Mouse (Mus musculus) liver, adult (tissue): ENCODE measurements at regions not wholly inside any gene's neighbourhood (a gene's known extent, or its start where the extent isn't known, plus 50 kb on each side); places are given as distances from the start of the nearest gene placed in this dataset.

Source experiments
- GATA4 ChIP-seq: IDR thresholded peaks from 2 replicates; pipeline ENCODE4 v1.6.1; 2014; ENCODE audit warnings: mild to moderate bottlenecking, low read length; ENCODE audit not compliant: insufficient replicate concordance

GRCm38 (mm10) chr9:86166362-86167067, 298.2 kb downstream of the Ube2cbp start:
- TF ChIP-seq GATA4 = no peak

GRCm38 (mm10) chr9:86170756-86171155, 294.0 kb downstream of the Ube2cbp start:
- TF ChIP-seq GATA4 = no peak

DNA sequence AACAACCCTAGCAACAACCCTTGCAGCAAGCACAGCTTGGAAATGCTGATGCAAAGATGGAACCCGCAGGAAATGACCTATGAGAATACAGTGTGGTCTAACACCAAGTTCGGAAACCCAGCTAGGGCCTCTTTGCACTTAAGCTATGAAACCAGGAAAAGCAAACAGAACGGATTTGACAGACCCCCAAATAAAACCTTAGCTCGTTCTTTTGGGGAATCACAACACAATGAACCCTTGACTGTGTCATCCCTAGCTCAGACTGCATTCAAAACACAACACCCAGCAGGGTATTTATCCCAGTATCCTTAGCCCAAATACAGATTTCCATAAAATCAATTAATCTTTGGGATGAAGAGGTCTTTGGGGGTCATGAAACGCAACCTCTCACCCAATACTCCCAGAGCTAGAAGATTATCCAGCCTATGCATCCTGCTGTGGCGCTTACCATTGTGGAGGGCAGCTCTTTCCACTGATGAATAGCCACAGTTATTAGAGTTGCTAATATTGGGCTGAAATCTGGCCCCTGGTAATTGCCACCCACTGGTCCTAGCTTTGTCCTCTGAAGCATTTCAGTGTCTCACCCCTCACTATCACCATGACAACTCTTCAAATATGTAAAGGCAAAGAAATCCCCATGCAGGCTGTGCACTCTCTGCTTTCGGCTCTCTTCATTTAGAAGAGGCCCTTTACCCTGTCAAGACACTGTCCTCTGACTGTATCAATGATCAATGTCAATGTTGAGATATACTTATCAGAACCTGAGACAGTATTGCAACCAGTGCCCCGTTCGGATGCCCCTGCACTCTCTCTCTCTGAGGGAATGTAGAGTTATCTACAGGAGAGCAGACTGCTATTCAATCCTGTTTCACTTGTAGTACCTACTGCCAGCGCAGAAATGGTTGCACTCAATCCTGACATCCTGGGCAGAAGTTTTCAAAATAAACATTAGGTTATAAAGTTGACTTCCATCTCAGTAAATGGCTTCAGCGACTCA, 277.7 kb downstream of the Ube2cbp start:
- TF ChIP-seq GATA4 = no peak

DNA sequence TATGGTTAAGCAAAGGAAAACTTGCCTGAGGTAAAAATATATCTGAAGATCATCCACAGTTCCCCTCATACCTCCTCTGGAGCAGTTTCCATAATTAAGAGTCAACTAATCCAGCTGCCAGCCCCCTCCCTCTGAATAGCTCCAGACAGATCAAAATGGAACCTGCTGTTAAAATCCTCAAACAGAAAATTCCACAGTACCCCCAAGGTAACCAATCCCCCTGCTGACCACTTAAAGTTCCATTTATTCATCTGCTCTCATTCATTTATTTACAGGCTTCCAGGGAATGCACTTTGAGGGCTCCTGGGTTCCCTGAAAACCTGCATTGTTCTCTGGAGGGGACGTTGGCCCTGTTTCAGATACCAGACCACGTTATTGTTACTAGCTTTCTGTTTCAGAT, 275.9 kb downstream of the Ube2cbp start:
- TF ChIP-seq GATA4 = no peak

DNA sequence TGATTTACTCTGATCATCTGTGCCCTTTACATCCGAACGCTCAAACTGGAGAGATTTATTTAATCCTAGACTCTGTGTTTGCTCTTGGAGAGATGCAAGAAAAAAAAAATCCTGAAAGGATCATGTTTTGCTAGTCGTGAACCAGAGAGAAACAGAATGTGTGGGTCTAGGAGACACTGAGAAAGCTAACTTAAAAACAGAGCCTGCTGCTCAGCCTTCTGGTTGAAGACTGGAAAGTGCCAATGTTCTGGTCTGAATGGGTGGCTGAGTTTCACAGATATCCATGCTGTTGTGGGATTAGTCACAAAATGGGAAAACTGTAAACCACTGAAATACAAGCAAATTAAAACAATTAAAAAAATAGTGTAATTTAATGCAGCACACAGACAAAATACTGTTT, 259.7 kb downstream of the Ube2cbp start:
- TF ChIP-seq GATA4 = no peak

GRCm38 (mm10) chr9:86208334-86208925, 256.3 kb downstream of the Ube2cbp start:
- TF ChIP-seq GATA4 = no peak

- no peak for TF ChIP-seq GATA4
Observed at GRCm38 (mm10) chr9:86211267-86211666, 253.5 kb downstream of the Ube2cbp start.

GRCm38 (mm10) chr9:86219669-86220068, 245.1 kb downstream of the Ube2cbp start:
- TF ChIP-seq GATA4 = no peak

DNA sequence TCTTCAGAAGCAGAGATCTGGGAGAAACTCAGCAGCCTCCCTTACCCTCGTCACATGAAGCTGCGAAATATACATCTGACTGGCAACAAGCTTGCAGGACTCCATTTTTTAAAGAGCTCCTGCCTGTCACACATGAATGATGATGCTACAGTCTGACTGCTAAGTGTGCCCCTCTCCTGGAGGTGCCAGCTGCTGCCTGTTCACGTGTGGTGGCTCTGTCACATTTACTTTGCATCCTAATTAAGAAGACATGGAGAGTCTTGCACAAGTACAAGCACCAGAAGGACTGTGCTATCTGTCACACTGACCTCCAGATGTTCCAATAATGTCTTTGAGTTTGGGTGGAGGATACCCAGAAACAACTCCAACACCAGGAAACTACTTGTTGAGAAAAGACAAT, 240.2 kb downstream of the Ube2cbp start:
- no peak for TF ChIP-seq GATA4

DNA sequence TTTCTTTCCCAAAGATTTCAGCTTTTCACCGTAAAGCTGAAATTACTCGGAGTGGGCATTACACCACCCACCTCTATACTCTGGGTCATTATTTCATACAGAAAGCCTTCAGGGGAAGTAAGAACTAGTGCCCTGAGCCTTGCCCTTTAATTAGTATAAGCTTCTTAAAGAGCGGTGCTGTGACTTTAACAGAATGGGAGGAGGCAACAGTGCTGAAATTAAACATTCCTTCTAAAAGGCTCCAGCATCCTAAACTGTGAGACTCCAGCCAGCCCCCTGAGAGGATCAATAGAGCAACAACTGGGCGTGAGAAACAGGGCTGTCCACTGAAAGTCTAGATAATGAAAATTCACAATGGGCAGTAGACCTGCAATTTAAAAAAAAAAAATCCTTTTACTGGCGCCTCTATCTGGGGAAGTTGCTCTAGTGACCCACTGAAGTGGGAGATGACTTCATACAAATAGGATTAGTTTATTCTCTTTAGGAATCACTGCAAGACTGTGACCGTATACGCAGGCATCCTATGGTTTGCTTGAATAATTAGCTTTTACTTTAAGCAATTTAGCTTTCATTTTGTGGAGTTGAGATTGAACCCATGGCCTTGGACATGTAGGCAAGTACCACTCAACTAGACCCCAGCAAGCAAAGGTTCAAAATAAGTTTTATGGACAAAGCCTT, 233.9 kb downstream of the Ube2cbp start:
- TF ChIP-seq GATA4 = no peak

- TF ChIP-seq GATA4 = no peak
Observed at GRCm38 (mm10) chr9:86231692-86232091, 233.1 kb downstream of the Ube2cbp start.

- TF ChIP-seq GATA4 = no peak
Observed at GRCm38 (mm10) chr9:86232174-86232573, 232.6 kb downstream of the Ube2cbp start.

DNA sequence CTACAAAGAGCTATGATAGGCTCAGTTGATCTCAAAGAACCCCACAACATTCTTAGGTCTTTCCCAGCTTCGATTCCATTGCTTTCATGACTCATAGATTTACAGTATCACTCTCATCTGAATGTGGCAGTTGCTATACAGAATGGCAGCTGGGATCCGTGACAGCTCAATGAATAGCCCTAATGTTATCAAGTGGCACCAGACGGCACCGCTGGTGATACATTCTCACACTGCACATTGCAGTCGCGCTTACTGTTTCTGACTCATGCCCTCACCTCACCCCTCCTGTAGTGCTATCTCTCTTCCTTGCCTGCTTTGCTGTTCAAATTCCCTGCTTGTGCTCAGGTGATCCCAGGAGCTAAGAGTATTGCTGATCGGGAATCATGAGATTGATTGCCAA, 231.0 kb downstream of the Ube2cbp start:
- no peak for TF ChIP-seq GATA4

DNA sequence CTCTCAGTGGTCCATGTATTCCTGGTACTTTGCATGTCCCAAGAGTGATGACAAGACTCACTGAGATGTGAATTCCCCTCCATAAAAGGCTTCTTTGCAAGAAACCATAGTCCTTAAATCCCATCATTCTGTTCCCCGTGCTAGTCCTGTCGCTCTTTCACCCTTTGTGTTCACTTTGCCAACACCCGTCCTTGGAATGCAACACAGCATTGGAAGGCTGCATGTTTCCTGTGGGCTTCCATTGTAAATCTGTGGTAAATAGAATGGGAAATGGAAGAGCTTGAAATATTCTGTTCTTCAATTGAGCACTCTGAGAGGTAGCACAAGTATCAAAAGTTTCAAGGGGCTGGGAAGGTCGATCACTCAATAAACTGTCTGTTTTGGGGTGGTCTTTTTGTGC, 226.1 kb downstream of the Ube2cbp start:
- no peak for TF ChIP-seq GATA4

- TF ChIP-seq GATA4 = peak; percentile 98
Observed at GRCm38 (mm10) chr9:86240287-86240686, 224.5 kb downstream of the Ube2cbp start.

GRCm38 (mm10) chr9:86240896-86241295, 223.9 kb downstream of the Ube2cbp start:
- no peak for TF ChIP-seq GATA4

DNA sequence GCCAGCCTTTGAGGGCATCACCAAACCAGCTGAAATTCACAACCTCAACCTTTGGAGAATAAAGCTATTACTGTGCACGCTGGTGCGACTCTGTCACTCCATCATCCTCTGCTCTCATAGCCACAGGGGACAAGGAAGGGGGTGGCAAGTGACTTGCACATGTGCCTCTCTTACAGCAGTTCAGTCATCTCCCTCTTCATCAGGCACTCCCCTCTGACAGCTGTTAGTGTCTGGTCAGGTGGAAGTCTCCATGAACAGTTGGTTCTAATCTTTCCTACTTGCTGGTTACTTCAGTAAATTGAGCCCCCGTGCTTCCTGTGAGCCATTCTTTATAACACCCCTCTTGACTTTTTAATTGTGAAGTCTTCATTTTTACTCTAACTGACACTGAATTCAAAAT, 214.6 kb downstream of the Ube2cbp start:
- TF ChIP-seq GATA4 = no peak
